Mouse (Mus musculus) urinary bladder, postnatal 4 days (tissue): ENCODE data around the gene Atp13a3.
"Not testable (repeated sequence)": the region's sequence is repeated elsewhere in the genome, so short reads cannot be mapped to it uniquely, and the experiment has no call there.

Experiments used
- DNase-seq, 2 experiments: peaks; one replicate each; pipeline ENCODE4 v3.0.0; 2021 to 2022; ENCODE audit warnings: low spot score in 2 of 2

Atp13a3 gene

DNA sequence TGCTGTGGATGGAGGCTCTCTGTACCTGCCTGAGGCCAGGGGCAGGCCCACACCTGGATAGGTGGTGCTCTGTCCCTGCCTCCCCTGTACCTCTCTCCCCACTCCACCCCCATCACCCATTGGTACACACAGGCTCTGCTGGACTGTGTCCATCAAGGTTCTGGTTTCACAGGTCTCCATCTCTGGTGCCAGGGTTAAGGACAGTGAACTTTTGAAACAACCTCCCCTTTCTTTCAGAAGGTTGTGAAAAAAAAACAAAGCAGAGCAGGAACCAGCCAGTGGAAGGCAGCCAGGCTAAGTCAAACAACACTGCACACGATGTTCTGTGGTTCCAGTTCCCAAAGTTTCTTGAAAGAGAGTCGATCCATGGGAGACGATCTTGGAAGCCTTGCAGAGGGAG lies 6.9 kb upstream of the Atp13a3 start:
- no peak for DNase-seq

DNA sequence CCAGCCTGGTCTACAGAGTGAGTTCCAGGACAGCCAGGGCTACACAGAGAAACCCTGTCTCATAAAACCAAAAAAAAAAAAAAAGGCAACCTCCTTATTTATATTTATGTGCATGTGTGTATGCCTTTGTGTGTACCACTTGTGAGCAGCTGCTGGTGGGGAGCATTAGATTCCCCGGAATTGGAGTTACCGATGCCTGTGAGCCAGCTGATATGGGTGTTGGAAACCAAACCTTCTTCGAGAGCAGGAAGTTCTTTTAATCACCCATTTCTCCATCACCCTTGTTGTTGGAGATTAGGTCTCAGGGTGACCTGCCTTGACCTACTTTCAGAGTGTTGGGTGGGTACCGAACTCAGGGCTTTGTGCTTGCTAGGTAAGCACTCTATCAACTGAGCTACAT lies 5.1 kb upstream of the Atp13a3 start:
- no peak for DNase-seq

DNA sequence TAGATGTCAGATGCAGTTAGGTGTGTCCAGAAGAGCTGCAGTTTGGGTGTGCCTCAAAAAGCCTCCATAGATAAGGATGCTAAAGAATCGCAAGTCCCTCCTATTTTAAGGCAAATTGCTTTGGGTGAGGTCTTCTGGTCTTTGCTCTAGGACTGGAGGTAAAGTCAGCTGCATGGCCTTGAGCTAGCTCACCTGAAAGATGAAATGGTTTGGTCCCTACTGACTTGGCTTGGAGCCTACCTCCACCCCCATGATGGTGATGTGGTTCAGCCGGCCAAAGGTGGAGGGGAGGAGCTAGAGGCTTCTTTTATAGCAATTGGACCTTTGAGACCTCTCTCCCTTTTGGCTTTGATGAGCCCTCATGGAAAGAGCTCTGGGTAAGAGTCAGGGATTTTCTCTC lies 1.7 kb upstream of the Atp13a3 start:
- DNase-seq = no peak

DNA sequence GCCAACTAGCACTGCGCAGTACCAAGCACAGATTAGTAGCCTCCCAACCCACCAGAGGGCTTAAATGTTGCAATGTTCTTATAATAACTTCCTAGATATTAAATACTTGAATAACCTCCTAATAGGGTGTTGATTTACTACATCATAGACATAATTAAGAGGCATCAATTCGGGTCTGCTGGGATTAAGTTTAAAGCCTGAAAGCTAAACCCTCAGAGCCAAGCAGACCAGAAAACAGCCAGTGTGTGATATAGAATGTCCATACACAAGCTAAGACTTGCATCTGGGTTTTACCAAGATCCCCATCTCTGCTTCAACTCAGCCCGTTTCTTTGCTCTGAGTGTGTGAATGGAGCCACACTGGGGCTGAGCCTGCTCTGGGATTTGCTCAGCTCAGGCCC lies 2.2 kb downstream of the Atp13a3 start:
- DNase-seq = no peak

DNA sequence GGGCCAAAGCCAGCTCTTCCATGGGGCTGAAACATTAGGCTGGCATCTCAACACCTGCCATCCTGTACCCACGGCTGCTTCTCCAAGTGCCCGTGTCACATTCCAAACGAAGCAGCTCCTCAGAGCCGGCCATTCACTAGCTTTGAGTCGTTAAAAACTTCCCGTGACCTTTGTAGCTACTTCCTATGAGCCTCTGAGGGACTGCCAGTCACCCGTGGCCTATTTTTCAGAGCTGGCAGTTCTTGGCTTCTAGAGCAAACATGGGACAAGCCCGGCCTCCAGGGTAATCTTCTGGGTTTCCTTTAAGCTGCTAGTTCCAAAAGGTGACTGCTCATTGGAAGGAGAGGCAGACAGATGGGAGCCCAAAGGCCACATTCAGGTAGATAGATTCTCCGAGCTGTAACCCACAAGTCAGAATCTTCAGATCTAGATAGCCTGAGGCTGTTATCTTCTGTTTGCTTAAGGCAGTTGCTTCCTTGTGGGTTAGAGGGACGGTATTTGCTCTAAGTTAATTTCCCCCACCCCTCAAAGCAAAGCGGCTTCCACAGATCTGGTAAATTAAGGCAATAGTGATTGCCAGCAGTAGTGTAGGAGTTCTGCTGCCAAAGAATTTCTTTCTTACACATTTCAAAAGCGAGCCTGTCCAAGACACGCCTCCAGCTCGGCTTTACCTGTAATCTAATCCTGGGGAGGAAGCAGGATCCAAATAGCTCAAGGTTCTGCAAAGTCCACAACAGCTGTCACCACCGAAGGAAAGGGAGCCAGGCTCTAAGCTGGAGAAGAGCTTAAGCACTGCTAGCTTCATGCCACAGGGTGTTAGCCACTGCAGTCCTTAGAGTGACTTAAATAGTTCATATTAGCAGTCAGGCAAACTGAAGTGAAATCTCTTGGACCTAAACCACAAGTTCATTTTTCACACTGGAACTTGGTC lies 8.4 kb downstream of the Atp13a3 start:
- no peak for DNase-seq

DNA sequence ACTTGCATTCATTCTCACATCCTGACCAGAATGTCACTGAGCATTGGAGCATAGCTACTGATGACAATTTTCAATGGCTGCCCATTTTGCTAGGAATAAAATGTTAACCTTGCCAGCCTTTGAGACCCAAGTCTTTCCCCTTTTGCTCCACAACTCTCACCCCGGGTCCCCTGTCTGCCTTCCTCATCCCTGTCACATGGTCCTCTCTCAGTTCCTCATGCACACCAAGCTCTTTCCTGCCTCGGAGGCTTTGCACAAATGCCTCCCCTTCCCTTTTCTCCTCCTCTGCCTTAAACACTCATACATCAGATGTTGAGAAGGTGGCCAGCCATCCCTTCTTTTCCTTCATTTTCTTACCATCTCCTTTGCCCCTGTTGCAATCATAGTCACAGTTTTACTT lies 10.6 kb downstream of the Atp13a3 start:
- no peak for DNase-seq

GRCm38 (mm10) chr16:30390650-30391340 lies 15.0 kb downstream of the Atp13a3 start:
- no peak for DNase-seq

GRCm38 (mm10) chr16:30389831-30390649 lies 15.7 kb downstream of the Atp13a3 start:
- no peak for DNase-seq

DNA sequence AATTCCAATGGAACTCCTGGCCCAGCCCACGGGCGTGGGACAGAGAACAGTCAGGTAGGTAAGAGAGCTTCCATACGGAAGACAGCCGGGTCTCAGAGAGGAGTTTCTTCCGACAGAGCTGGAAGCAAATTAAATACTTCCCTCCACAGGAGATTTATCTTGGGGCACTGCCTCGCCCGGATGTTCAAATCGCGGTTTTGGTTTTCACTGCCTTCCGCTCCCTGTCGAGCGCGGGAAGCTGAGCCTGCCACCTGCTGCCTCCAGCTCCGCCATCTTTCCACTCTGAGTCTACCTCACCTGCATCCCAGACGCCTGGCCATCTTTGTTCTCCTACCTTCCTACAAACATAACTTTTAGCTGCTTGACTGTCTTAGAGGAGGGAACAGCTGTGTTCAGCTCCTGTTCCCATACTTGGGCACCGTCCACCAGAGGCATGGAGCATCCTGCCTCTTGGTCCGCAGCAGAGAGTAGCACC lies 16.5 kb downstream of the Atp13a3 start:
- DNase-seq = no peak

DNA sequence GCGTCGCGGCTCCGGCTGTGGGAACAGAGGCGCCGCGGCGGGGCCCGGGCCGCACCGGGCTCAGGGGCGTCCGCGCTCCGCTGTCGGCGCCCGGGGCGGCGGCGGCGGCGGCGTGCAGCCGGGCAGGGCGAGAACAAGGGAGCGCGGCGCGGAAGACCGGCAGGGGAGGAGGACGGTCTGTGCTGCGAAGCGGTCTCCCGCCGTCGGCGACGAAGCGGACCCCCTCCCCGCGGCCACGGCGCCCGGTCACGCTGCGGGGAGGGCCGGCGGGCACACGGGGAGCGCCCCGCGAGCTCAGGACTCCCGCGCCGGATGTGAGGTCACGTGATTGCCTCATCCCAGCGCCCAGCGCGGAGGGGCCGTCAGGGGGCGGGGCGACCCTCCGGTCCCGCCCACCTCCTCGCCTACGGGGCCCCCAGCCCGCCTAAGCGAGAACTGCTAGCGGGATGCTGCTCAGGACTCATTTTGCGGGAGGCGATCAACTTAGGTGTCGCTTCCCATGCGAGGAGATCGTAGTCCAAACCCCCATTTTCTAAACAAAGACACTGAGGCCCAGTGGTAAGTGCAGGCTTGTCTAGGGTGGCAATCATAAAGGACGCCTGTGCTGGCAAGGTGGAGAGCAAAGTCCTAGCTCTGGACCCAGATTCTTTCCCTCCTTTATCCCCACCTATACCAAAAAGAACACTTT lies 17.1 kb downstream of the Atp13a3 start:
- peak; percentile 88 to 89 for DNase-seq

GRCm38 (mm10) chr16:30387871-30388460 lies 17.8 kb downstream of the Atp13a3 start:
- peak in 1 of 2 experiments; percentile 30 for DNase-seq

GRCm38 (mm10) chr16:30386911-30387439 lies 18.8 kb downstream of the Atp13a3 start:
- DNase-seq = no peak

GRCm38 (mm10) chr16:30385531-30385930 lies 20.2 kb downstream of the Atp13a3 start:
- DNase-seq = no peak

GRCm38 (mm10) chr16:30376237-30376636 lies 29.5 kb downstream of the Atp13a3 start:
- DNase-seq = no peak

- no peak for DNase-seq
Measured at GRCm38 (mm10) chr16:30374927-30375326, 30.8 kb downstream of the Atp13a3 start.

GRCm38 (mm10) chr16:30374266-30374665 lies 31.5 kb downstream of the Atp13a3 start:
- DNase-seq = no peak

DNA sequence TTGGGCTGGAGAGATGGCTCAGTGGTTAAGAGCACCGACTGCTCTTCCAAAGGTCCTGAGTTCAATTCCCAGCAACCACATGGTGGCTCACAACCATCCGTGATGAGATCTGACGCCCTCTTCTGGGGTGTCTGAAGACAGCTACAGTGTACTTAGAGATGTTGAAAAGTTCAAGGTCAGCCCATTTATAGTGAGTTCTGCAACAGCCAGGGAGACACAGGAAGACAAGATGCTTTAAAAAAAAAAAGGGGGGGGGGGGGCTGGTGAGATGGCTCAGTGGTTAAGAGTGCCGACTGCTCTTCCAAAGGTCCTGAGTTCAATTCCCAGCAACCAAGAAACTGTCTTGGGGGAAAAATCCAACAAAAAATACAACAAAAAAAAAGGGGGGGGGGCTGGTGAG lies 32.5 kb downstream of the Atp13a3 start:
- DNase-seq = not testable (repeated sequence)

DNA sequence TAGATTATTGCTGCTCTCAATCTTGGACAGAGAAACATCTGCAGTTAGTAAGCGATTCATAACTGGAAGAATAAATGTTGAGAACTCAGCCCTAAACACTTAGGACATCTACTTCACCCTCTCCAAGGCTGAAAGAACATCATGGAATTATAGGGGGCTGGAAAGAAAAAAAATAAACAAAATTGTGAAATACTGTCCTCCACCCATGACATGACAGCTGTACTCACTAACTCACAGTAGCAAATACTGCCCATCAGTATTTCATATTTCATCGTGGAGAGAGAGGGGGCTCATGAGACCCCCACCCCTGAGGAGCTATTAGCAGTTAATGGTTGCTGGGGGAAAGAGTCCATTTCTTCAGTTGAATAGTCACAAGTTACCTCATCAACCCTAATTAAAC lies 38.4 kb downstream of the Atp13a3 start:
- DNase-seq = no peak

- no peak for DNase-seq
Measured at GRCm38 (mm10) chr16:30364604-30365003, 41.2 kb downstream of the Atp13a3 start.

GRCm38 (mm10) chr16:30362528-30362927 lies 43.2 kb downstream of the Atp13a3 start:
- DNase-seq = no peak

- DNase-seq = not testable (repeated sequence)
Measured at GRCm38 (mm10) chr16:30353489-30353888, 52.3 kb downstream of the Atp13a3 start.
